ENCODE assay signal across 8 mouse cellular contexts in the genomic region with DNA sequence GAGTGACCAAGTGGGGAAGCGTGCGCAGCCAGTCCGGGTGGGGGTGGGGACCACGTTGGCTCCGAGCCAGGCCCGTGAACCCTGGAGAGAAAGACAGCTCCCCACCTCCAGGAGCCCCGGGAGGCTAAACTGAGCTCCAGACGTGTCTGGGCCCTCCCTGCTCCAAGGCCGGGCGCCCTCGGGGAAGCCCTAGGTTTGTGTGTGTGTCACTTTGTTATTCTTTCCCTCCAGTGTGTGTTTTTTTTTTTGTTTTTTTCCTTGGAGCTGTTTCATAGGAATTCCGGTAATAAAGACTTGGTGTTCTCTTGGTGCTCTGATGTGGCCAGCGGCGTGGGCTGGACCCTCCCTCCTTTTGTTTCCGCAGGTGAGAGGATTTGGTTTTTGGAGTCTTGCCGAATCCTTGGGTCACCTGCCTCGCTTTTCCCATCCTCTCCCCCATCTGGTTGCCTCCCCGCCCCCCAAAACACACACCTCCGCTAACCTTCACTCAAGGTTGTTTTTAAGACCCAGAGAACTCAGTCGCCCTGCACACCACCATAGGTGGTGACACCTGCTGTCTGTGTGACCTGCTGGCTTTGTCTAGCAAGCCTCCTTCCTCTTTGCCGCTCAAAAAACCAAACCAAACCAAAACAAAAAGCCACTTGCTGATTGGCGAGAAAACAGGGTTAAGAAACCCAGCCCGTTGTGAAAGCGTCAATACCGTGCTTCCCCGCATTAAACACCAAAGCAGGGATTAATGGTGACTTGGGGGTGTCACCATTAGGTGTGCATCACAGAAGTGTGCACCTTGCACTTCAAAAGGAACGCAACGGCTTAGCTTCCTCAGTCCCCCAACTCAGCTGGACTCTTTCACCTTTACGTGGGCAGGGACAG. TPM values are rescaled to one million over a fixed set of nuclear protein-coding genes. Genes with fewer than 3 reads are reported as not detected.
A peak's percentile ranks its signal among the peaks of the same experiment; 100 is the strongest.
DNase-seq lines count a peak whose midpoint lies in the region; ATAC-seq and TF ChIP-seq lines count a peak whose summit lies in the region.

No protein-coding gene starts in this region.

- no peak for DNase-seq in lung, adult 2 months
- DNase-seq in lung, postnatal 25 days (ENCODE audit: low spot score) = no peak
- no peak for DNase-seq in gastrocnemius, postnatal 25 days
- DNase-seq in left cerebral cortex, adult 11 months (ENCODE audit: low spot score) = no peak
- no peak for DNase-seq in right cerebral cortex, postnatal 10 days (ENCODE audit: low spot score in 2 of 2)

- ATAC-seq in activated CD4-positive, CD25-positive, alpha-beta regulatory T cell, adult 4 months = peak; percentile 63
- peak; percentile 80 for ATAC-seq in inflammation-experienced regulatory T-cells, adult 6 months
- ATAC-seq in megakaryocyte progenitor cell, adult 5-6 weeks (replicated peaks; ENCODE audit: poor library complexity) = peak; percentile 42

- peaks cover 4% of the 10 kb centered on the region; the same call in 1 of the 2 replicates for H3K4me1 ChIP-seq in lung, adult 2 months (ENCODE audit: control insufficient read depth, insufficient read depth, low read length)

- no peak for TF ChIP-seq POLR2A in lung, adult 2 months (IDR thresholded peaks at IDR 0.05; ENCODE audit: borderline replicate concordance, extremely low read depth, low read depth, low read length)

- TF ChIP-seq CTCF in lung, adult 2 months (IDR thresholded peaks at IDR 0.05; ENCODE audit: insufficient read depth, low read length) = no peak

- WGBS in lung, adult 2 months = 19% methylated on average over 29 of the region's 29 CpGs

- H3K4me3 ChIP-seq in lung, adult 2 months (replicated peaks; ENCODE audit: extremely low read depth, low read depth, low read length) = peak overlapping the region; percentile 9

RNA-seq across cellular contexts. Expression of gene Mrps23, which starts 10.1 kb away (rescaled TPM):
- 23.3 and 39.0 TPM in 2 replicates for polyA plus RNA-seq in lung, adult 2 months (2012; rRNA removed)
- polyA plus RNA-seq in activated CD4-positive, CD25-positive, alpha-beta regulatory T cell, adult 4 months (2017; shearing (Covaris generic)) = 10 to 100 TPM; 96.8 to 98.7 TPM
- polyA plus RNA-seq in inflammation-experienced regulatory T-cells, adult 6 months (2017; shearing (Covaris generic)) = 100 to 1,000 TPM in 2 of 3 experiments, 10 to 100 TPM in 1; 75.3 to 134 (median 101) TPM
- total RNA-seq in megakaryocyte progenitor cell, adult 5-6 weeks (2015) = 64.5 and 73.5 TPM in 2 replicates
- 49.0 and 90.6 TPM in 2 replicates for total RNA-seq in megakaryocyte progenitor cell, adult 5-6 weeks (2017)
- 100 to 1,000 TPM; 126 to 133 TPM for total RNA-seq in gastrocnemius, postnatal 25 days (2021)
